Mouse (Mus musculus): Measurements from ENCODE around the gene Tfap4. TPM values are rescaled to one million over a fixed set of nuclear protein-coding genes. Genes with fewer than 3 reads are reported as not detected.

Gene Tfap4
- polyA plus RNA-seq, 1 experiment from 2014 or later: 5.6 TPM

GRCm38 (mm10) chr16:4558384-4558979, 1.2 kb downstream of the Tfap4 start:
- peak overlapping the region; percentile 79 for H3K9ac ChIP-seq (replicated peaks)
- H3K9me3 ChIP-seq (ENCODE audit: low read length): no peaks in the 10 kb centered on the region
- peaks cover 38% of the 10 kb centered on the region for H3K4me1 ChIP-seq (ENCODE audit: insufficient read depth)
- 0% methylated on average over 38 of the region's 38 CpGs for WGBS (ENCODE audit: insufficient replicate concordance)
- ATAC-seq (peak; percentile 86), DNase-seq (peak; percentile 92)
- H3K36me3 ChIP-seq (replicated peaks; ENCODE audit: insufficient read depth, low read length): no peaks in the 10 kb centered on the region
- peak overlapping the region; percentile 83 for H3K4me3 ChIP-seq (ENCODE audit: low read depth, low read length)
- H3K27ac ChIP-seq (ENCODE audit: low read depth): peak overlapping the region; percentile 94
- H3K4me2 ChIP-seq (ENCODE audit: low read depth, low read length): peak overlapping the region; percentile 100
- H3K27me3 ChIP-seq (ENCODE audit: insufficient read depth, low read length): no peaks in the 10 kb centered on the region
- TF ChIP-seq CTCF (IDR thresholded peaks at IDR 0.05; ENCODE audit: low read depth) (no peak), EP300 (IDR thresholded peaks at IDR 0.05; ENCODE audit: low read depth) (no peak)

GRCm38 (mm10) chr16:4557949-4558348, 1.7 kb downstream of the Tfap4 start:
- peaks cover 44% of the 10 kb centered on the region for H3K4me1 ChIP-seq (ENCODE audit: insufficient read depth)
- peak; percentile 77 for DNase-seq
- H3K9ac ChIP-seq (replicated peaks): peak overlapping the region; percentile 79
- no peaks in the 10 kb centered on the region for H3K9me3 ChIP-seq (ENCODE audit: low read length)
- peak overlapping the region; percentile 94 for H3K27ac ChIP-seq (ENCODE audit: low read depth)
- WGBS (ENCODE audit: insufficient replicate concordance): under 1% methylated on average over 19 of the region's 19 CpGs
- H3K36me3 ChIP-seq (replicated peaks; ENCODE audit: insufficient read depth, low read length): no peaks in the 10 kb centered on the region
- peak overlapping the region; percentile 83 for H3K4me3 ChIP-seq (ENCODE audit: low read depth, low read length)
- no peaks in the 10 kb centered on the region for H3K27me3 ChIP-seq (ENCODE audit: insufficient read depth, low read length)
- no peak for TF ChIP-seq EP300 (IDR thresholded peaks at IDR 0.05; ENCODE audit: low read depth)
- no peak for TF ChIP-seq CTCF (IDR thresholded peaks at IDR 0.05; ENCODE audit: low read depth)
- ATAC-seq: peak; percentile 69
- H3K4me2 ChIP-seq (ENCODE audit: low read depth, low read length): peak overlapping the region; percentile 100

- Histone ChIP-seq H3K4me1 (ENCODE audit: insufficient read depth) (peaks cover 52% of the 10 kb centered on the region), H3K9me3 (ENCODE audit: low read length) (no peaks in the 10 kb centered on the region), H3K36me3 (replicated peaks; ENCODE audit: insufficient read depth, low read length) (no peaks in the 10 kb centered on the region), H3K27ac (ENCODE audit: low read depth) (peak overlapping the region; percentile 94), H3K9ac (replicated peaks) (peak overlapping the region; percentile 79; the same call in 1 of the 2 replicates), H3K4me2 (ENCODE audit: low read depth, low read length) (peak overlapping the region; percentile 100), H3K4me3 (ENCODE audit: low read depth, low read length) (0 out of 2 replicates have a peak overlapping the region, but pooled peaks have one; percentile 83), H3K27me3 (ENCODE audit: insufficient read depth, low read length) (no peaks in the 10 kb centered on the region)
- peak; percentile 57 for DNase-seq
- 53% methylated on average over 1 of the region's 1 CpGs for WGBS (ENCODE audit: insufficient replicate concordance)
- ATAC-seq: peak; percentile 52
- TF ChIP-seq EP300 (IDR thresholded peaks at IDR 0.05; ENCODE audit: low read depth) (no peak), CTCF (IDR thresholded peaks at IDR 0.05; ENCODE audit: low read depth) (no peak)
These were observed 2.6 kb downstream of the Tfap4 start for GRCm38 (mm10) chr16:4557085-4557484.

GRCm38 (mm10) chr16:4555555-4555954, 4.1 kb downstream of the Tfap4 start:
- Histone ChIP-seq H3K4me3 (ENCODE audit: low read depth, low read length) (no peak overlapping the region), H3K27ac (ENCODE audit: low read depth) (no peak overlapping the region), H3K4me2 (ENCODE audit: low read depth, low read length) (no peak overlapping the region), H3K27me3 (ENCODE audit: insufficient read depth, low read length) (no peaks in the 10 kb centered on the region), H3K36me3 (replicated peaks; ENCODE audit: insufficient read depth, low read length) (peaks cover 7% of the 10 kb centered on the region; the same call in 1 of the 2 replicates), H3K4me1 (ENCODE audit: insufficient read depth) (peaks cover 55% of the 10 kb centered on the region), H3K9ac (replicated peaks) (no peak overlapping the region), H3K9me3 (ENCODE audit: low read length) (no peaks in the 10 kb centered on the region)
- ATAC-seq (no peak), DNase-seq (no peak)
- no peak for TF ChIP-seq CTCF (IDR thresholded peaks at IDR 0.05; ENCODE audit: low read depth)
- TF ChIP-seq EP300 (IDR thresholded peaks at IDR 0.05; ENCODE audit: low read depth): no peak
- 68% methylated on average over 1 of the region's 1 CpGs for WGBS (ENCODE audit: insufficient replicate concordance)

- Histone ChIP-seq H3K4me2 (ENCODE audit: low read depth, low read length) (peak overlapping the region; percentile 67), H3K9me3 (ENCODE audit: low read length) (no peaks in the 10 kb centered on the region), H3K27ac (ENCODE audit: low read depth) (peak overlapping the region; percentile 44), H3K27me3 (ENCODE audit: insufficient read depth, low read length) (no peaks in the 10 kb centered on the region), H3K4me3 (ENCODE audit: low read depth, low read length) (peak overlapping the region; percentile 11; the same call in 1 of the 2 replicates), H3K9ac (replicated peaks) (peak overlapping the region; percentile 59), H3K36me3 (replicated peaks; ENCODE audit: insufficient read depth, low read length) (peaks cover 19% of the 10 kb centered on the region; the same call in 1 of the 2 replicates), H3K4me1 (ENCODE audit: insufficient read depth) (peaks cover 47% of the 10 kb centered on the region)
- 29% methylated on average over 6 of the region's 6 CpGs for WGBS (ENCODE audit: insufficient replicate concordance)
- TF ChIP-seq CTCF (IDR thresholded peaks at IDR 0.05; ENCODE audit: low read depth) (no peak), EP300 (IDR thresholded peaks at IDR 0.05; ENCODE audit: low read depth) (no peak)
- DNase-seq: peak; percentile 67
- peak; percentile 63 for ATAC-seq
These were observed 6.7 kb downstream of the Tfap4 start for GRCm38 (mm10) chr16:4552829-4553550.

GRCm38 (mm10) chr16:4551885-4552284, 7.8 kb downstream of the Tfap4 start:
- H3K4me3 ChIP-seq (ENCODE audit: low read depth, low read length): no peak overlapping the region
- H3K27ac ChIP-seq (ENCODE audit: low read depth): no peak overlapping the region
- TF ChIP-seq CTCF (IDR thresholded peaks at IDR 0.05; ENCODE audit: low read depth) (no peak), EP300 (IDR thresholded peaks at IDR 0.05; ENCODE audit: low read depth) (no peak)
- H3K4me2 ChIP-seq (ENCODE audit: low read depth, low read length): peak overlapping the region; percentile 67; the same call in 1 of the 2 replicates
- 84% methylated on average over 12 of the region's 12 CpGs for WGBS (ENCODE audit: insufficient replicate concordance)
- DNase-seq (no peak), ATAC-seq (no peak)
- peaks cover 38% of the 10 kb centered on the region for H3K4me1 ChIP-seq (ENCODE audit: insufficient read depth)
- no peaks in the 10 kb centered on the region for H3K9me3 ChIP-seq (ENCODE audit: low read length)
- H3K27me3 ChIP-seq (ENCODE audit: insufficient read depth, low read length): no peaks in the 10 kb centered on the region
- H3K9ac ChIP-seq (replicated peaks): 0 out of 2 replicates have a peak overlapping the region, but pooled peaks have one; percentile 59
- H3K36me3 ChIP-seq (replicated peaks; ENCODE audit: insufficient read depth, low read length): peaks cover 26% of the 10 kb centered on the region
